In genomic region chr6:115986472-115987095, GRCm38 (mm10) we compare ENCODE assay signal across 11 mouse cellular contexts. TPM values are rescaled to one million over a fixed set of nuclear protein-coding genes. Genes with fewer than 3 reads are reported as not detected.
DNase-seq lines count a peak whose midpoint lies in the region; ATAC-seq lines count a peak whose summit lies in the region.
"Had no signal": no experiment of that assay in that cellular context is flagged by ENCODE, and none has a peak within 500 bp of the region (broad histone marks: within the 10 kb centered on the region; RNA-seq: fewer than 3 reads in every experiment).

No protein-coding gene starts in this region.

- peak overlapping the region; percentile 0; the same call in 1 of the 2 replicates for H3K4me3 ChIP-seq in kidney, embryonic 14.5 days (ENCODE audit: low read length)
- no peak overlapping the region for H3K4me3 ChIP-seq in intestine, embryonic 14.5 days (ENCODE audit: low read depth, low read length)

- no peaks in the 10 kb centered on the region for H3K27me3 ChIP-seq in kidney, embryonic 14.5 days (ENCODE audit: control insufficient read depth, insufficient read depth, low read length)
- H3K27me3 ChIP-seq in intestine, embryonic 14.5 days (replicated peaks; ENCODE audit: control insufficient read depth, insufficient read depth, low read length): no peaks in the 10 kb centered on the region

- H3K9me3 ChIP-seq in kidney, embryonic 14.5 days (ENCODE audit: control insufficient read depth, low read length): no peaks in the 10 kb centered on the region
- H3K9me3 ChIP-seq in intestine, embryonic 14.5 days (ENCODE audit: control insufficient read depth, low read length): no peaks in the 10 kb centered on the region

- peak overlapping the region; percentile 47; the same call in 1 of the 2 replicates for H3K27ac ChIP-seq in kidney, embryonic 14.5 days (ENCODE audit: low read depth, low read length)
- no peak overlapping the region; the same call in 1 of the 2 replicates for H3K27ac ChIP-seq in intestine, embryonic 14.5 days (ENCODE audit: low read depth)
- H3K27ac ChIP-seq: macrophage had no signal

- H3K9ac ChIP-seq in kidney, embryonic 14.5 days (ENCODE audit: low read depth, low read length): 0 out of 2 replicates have a peak overlapping the region, but pooled peaks have one; percentile 28
- H3K9ac ChIP-seq in intestine, embryonic 14.5 days (ENCODE audit: low read length): no peak overlapping the region

- H3K4me1 ChIP-seq in kidney, embryonic 14.5 days (ENCODE audit: control insufficient read depth, insufficient read depth, low read length): peaks cover 74% of the 10 kb centered on the region
- peaks cover 42% of the 10 kb centered on the region for H3K4me1 ChIP-seq in intestine, embryonic 14.5 days (replicated peaks; ENCODE audit: control insufficient read depth, insufficient read depth, low read length)

- no peak for ATAC-seq in kidney, embryonic 14.5 days (ENCODE audit: low FRiP score, low TSS enrichment)
- ATAC-seq in intestine, embryonic 14.5 days (replicated peaks; ENCODE audit: low FRiP score, low TSS enrichment, low read depth): no peak
- no peak for ATAC-seq in erythroblast, adult 5-6 weeks (replicated peaks; ENCODE audit: low FRiP score, poor library complexity, severe bottlenecking)

- H3K4me2 ChIP-seq in kidney, embryonic 14.5 days (replicated peaks; ENCODE audit: low read depth, low read length): peak overlapping the region; percentile 31; the same call in 1 of the 2 replicates
- H3K4me2 ChIP-seq in intestine, embryonic 14.5 days (ENCODE audit: low read length): peak overlapping the region; percentile 13; the same call in 1 of the 2 replicates

- no peaks in the 10 kb centered on the region; the same call in 1 of the 2 replicates for H3K36me3 ChIP-seq in kidney, embryonic 14.5 days (ENCODE audit: control insufficient read depth, insufficient read depth, low read length)
- no peaks in the 10 kb centered on the region for H3K36me3 ChIP-seq in intestine, embryonic 14.5 days (ENCODE audit: control insufficient read depth, insufficient read depth, low read length)

- 52% methylated on average over 12 of the region's 12 CpGs for WGBS in kidney, embryonic 14.5 days
- WGBS in intestine, embryonic 14.5 days: 53% methylated on average over 11 of the region's 12 CpGs

- no peak for DNase-seq in kidney, postnatal 25 days
- DNase-seq in thymus, postnatal 4 days: peak; percentile 54
- no peak for DNase-seq in thymus, postnatal 36 days
- DNase-seq in intestine, embryonic 14.5 days (ENCODE audit: low spot score): no peak
- DNase-seq in adrenal gland, adult 2 months: no peak
- no peak for DNase-seq in right cerebral cortex, postnatal 36 days (ENCODE audit: low spot score in 2 of 2)
- DNase-seq: cerebellum, adult 11 months had no signal

RNA-seq across cellular contexts. Expression of gene Plxnd1, which starts 8.2 kb away (rescaled TPM):
- polyA plus RNA-seq in kidney, embryonic 14.5 days (2014; fragmentation: Nextera tagmentation; extraction: Ambion mirVana): 58.3 and 62.7 TPM in 2 replicates
- 39.7 and 46.5 TPM in 2 replicates for polyA plus RNA-seq in intestine, embryonic 14.5 days (2014; fragmentation: Nextera tagmentation; extraction: Ambion mirVana)
- 10.0 and 55.1 TPM in 2 replicates for total RNA-seq in erythroblast, adult 5-6 weeks (2015; ENCODE audit: low replicate concordance)
- total RNA-seq in erythroblast, adult 5-6 weeks (2017; ENCODE audit: low replicate concordance): 11.8 and 18.1 TPM in 2 replicates
- 100 to 1,000 TPM; 168 to 181 TPM for total RNA-seq in adrenal gland, adult 2 months (2021)
- 279 and 288 TPM in 2 replicates for polyA plus RNA-seq in adrenal gland, adult 2 months (2012; rRNA removed)

RNA-seq across cellular contexts. Expression of gene H1foo, which starts 41.8 kb away (rescaled TPM):
- not detected in 2 replicates for polyA plus RNA-seq in kidney, embryonic 14.5 days (2014; fragmentation: Nextera tagmentation; extraction: Ambion mirVana)
- polyA plus RNA-seq in intestine, embryonic 14.5 days (2014; fragmentation: Nextera tagmentation; extraction: Ambion mirVana): not detected in 2 replicates
- not detected in 2 replicates for total RNA-seq in erythroblast, adult 5-6 weeks (2015; ENCODE audit: low replicate concordance)
- not detected in 2 replicates for total RNA-seq in erythroblast, adult 5-6 weeks (2017; ENCODE audit: low replicate concordance)
- total RNA-seq in adrenal gland, adult 2 months (2021): not detected
- not detected in 2 replicates for polyA plus RNA-seq in adrenal gland, adult 2 months (2012; rRNA removed)
- total RNA-seq: heart, postnatal 36 days had no signal
- polyA plus RNA-seq: macrophage had no signal

RNA-seq across cellular contexts. Expression of gene Rho, which starts 55.0 kb away (rescaled TPM):
- polyA plus RNA-seq in kidney, embryonic 14.5 days (2014; fragmentation: Nextera tagmentation; extraction: Ambion mirVana): 0.06 TPM in 1 of 2 replicates, not detected in the other
- 0.07 TPM in 1 of 2 replicates, not detected in the other for polyA plus RNA-seq in intestine, embryonic 14.5 days (2014; fragmentation: Nextera tagmentation; extraction: Ambion mirVana)
- total RNA-seq in erythroblast, adult 5-6 weeks (2015; ENCODE audit: low replicate concordance): not detected in 2 replicates
- total RNA-seq in erythroblast, adult 5-6 weeks (2017; ENCODE audit: low replicate concordance): 0.09 TPM in 1 of 2 replicates, not detected in the other
- under 1 TPM; 0.52 to 0.95 TPM for total RNA-seq in adrenal gland, adult 2 months (2021)
- 2.2 and 3.4 TPM in 2 replicates for polyA plus RNA-seq in adrenal gland, adult 2 months (2012; rRNA removed)
- total RNA-seq: heart, postnatal 36 days had no signal
- polyA plus RNA-seq: macrophage had no signal
